Mouse (Mus musculus) kidney, embryonic 15.5 days (tissue): ENCODE measurements around the gene Olfr1412. TPM values are rescaled to one million over a fixed set of nuclear protein-coding genes. Genes with fewer than 3 reads are reported as not detected.

Experiments used
- ATAC-seq: fragments of 200-750 bp; cut with Nextera tagmentation; replicated peaks from 2 replicates; pipeline ENCODE4 v1.8.0; 2017; ENCODE audit warnings: moderate TSS enrichment; ENCODE audit not compliant: low FRiP score
- H3K27ac ChIP-seq: fragments of 300-500 bp; sonication (generic); 2 replicates; pipeline ENCODE4 v1.5.1; 2015; ENCODE audit warnings: mild to moderate bottlenecking, inconsistent platforms
- H3K27me3 ChIP-seq: fragments of 300-500 bp; sonication (generic); 2 replicates; pipeline ENCODE4 v1.6.1; 2015; ENCODE audit warnings: inconsistent platforms
- H3K36me3 ChIP-seq: fragments of 300-500 bp; sonication (generic); 2 replicates; pipeline ENCODE4 v1.6.1; 2015; ENCODE audit warnings: inconsistent platforms
- H3K4me1 ChIP-seq: fragments of 300-500 bp; sonication (generic); 2 replicates; pipeline ENCODE4 v1.6.1; 2015; ENCODE audit warnings: inconsistent platforms
- H3K4me2 ChIP-seq: fragments of 300-500 bp; sonication (generic); 2 replicates; pipeline ENCODE4 v1.6.1; 2015; ENCODE audit warnings: moderate library complexity, mild to moderate bottlenecking, inconsistent platforms
- H3K4me3 ChIP-seq: fragments of 300-500 bp; sonication (generic); replicated peaks from 2 replicates; pipeline ENCODE4 v1.5.1; 2015; ENCODE audit warnings: mild to moderate bottlenecking, inconsistent platforms
- H3K9ac ChIP-seq: fragments of 300-500 bp; sonication (generic); 2 replicates; pipeline ENCODE4 v1.6.1; 2015; ENCODE audit warnings: mild to moderate bottlenecking, inconsistent platforms
- H3K9me3 ChIP-seq: fragments of 300-500 bp; sonication (generic); replicated peaks from 2 replicates; pipeline ENCODE4 v1.6.1; 2016; ENCODE audit warnings: inconsistent platforms
- WGBS: fragments of 180-500 bp; shearing (Covaris S2); methylation state at CpG from one replicate; pipeline ENCODE4 v1.1.7; 2015; ENCODE audit warnings: mixed read lengths; 5-methylcytosine and 5-hydroxymethylcytosine counted together
- polyA plus RNA-seq: library from polyadenylated mRNA; unstranded; fragments of >200 nt; fragmentation: Nextera tagmentation; extraction: Ambion mirVana; gene quantifications from 2 replicates; pipeline ENCODE4 v1.2.1, GENCODE M21; 2015

The Olfr1412 gene
- polyA plus RNA-seq: not detected in 2 replicates

DNA sequence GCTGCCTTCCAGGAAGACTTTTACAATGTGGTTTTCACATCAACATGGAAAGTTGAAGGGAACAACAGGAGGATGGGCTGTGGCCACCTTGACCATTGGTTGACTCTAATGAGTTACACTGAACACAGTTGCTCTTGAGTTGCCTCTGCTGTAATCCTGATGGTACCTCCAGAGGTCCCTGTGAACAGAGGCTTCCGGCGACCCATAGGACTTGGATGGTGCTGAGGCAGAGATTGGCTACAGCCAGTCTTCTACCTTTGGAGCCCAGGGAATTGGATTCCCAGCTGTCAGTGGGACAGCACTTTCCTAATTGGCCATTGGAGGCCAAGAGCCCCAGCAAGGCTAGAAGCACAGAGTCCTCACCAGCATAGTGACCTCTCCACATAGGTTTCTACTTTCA lies at the start of gene Olfr1412:
TSS of gene Olfr1412 (plus strand) at position 301 of the 400 bp plus-strand sequence.
- ATAC-seq: no peak
- H3K9ac ChIP-seq: no peak within 1 kb of the TSS
- H3K4me2 ChIP-seq: no peak within 1 kb of the TSS
- no peak within 1 kb of the TSS for H3K4me3 ChIP-seq
- H3K4me1 ChIP-seq: no peaks in the 10 kb centered on the region
- no peaks in the 10 kb centered on the region for H3K36me3 ChIP-seq
- WGBS: 81% methylated on average over 2 of the region's 2 CpGs
- H3K27me3 ChIP-seq: no peaks in the 10 kb centered on the region
- H3K27ac ChIP-seq: no peak within 1 kb of the TSS
- no peaks in the 10 kb centered on the region for H3K9me3 ChIP-seq

DNA sequence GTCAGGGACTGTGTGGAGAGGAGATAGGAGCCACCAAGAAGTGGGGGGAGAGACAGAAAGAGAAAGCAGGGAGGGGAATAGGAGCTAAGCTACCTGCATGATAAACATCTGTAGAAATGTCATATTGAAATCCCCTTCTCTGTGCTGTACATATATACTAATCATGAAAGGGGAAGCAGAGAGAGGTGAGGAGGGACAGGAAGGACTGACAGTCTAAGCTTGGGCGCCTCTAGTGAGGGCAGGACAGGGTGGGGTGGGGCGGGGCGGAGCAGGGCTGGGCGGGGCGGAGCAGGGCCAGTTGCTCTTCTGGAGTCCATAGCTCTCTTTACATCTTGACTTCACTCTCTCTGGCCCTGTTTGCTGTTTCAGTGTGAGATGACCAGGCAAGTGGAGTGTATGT lies 48.6 kb upstream of the Olfr1412 start:
- Histone ChIP-seq H3K9me3 (no peaks in the 10 kb centered on the region), H3K4me3 (no peak overlapping the region), H3K9ac (no peak overlapping the region), H3K4me1 (no peaks in the 10 kb centered on the region), H3K36me3 (no peaks in the 10 kb centered on the region), H3K27ac (no peak overlapping the region), H3K4me2 (no peak overlapping the region), H3K27me3 (0 out of 2 replicates have a peak, but pooled peaks cover 5% of the 10 kb centered on the region)
- WGBS: 36% methylated on average over 5 of the region's 5 CpGs
- ATAC-seq: no peak

DNA sequence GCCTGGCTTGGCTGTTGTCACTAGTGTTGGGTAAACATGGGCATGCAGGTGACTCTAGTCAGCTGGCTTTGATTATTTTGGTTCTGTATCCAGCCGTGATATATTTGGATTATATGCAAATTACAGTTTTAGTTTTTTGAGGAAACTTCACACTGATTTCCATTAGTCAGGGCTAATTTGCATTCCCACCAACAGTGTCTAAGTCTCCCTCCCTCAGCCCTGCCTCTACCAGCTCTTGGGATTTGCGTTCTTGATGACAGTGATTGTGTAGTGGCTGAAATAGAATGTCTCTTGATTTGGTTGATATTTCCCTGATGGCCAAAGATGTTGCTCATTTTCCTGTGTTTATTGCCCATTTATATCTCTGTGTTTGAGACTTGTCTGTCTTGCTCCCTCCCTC lies 46.5 kb upstream of the Olfr1412 start:
- ATAC-seq: no peak
- H3K4me1 ChIP-seq: no peaks in the 10 kb centered on the region
- no peak overlapping the region for H3K4me3 ChIP-seq
- no peaks in the 10 kb centered on the region for H3K9me3 ChIP-seq
- H3K36me3 ChIP-seq: no peaks in the 10 kb centered on the region
- H3K27ac ChIP-seq: no peak overlapping the region
- no peak overlapping the region for H3K9ac ChIP-seq
- H3K4me2 ChIP-seq: no peak overlapping the region
- WGBS: 57% methylated on average over 2 of the region's 2 CpGs
- 0 out of 2 replicates have a peak, but pooled peaks cover 5% of the 10 kb centered on the region for H3K27me3 ChIP-seq

DNA sequence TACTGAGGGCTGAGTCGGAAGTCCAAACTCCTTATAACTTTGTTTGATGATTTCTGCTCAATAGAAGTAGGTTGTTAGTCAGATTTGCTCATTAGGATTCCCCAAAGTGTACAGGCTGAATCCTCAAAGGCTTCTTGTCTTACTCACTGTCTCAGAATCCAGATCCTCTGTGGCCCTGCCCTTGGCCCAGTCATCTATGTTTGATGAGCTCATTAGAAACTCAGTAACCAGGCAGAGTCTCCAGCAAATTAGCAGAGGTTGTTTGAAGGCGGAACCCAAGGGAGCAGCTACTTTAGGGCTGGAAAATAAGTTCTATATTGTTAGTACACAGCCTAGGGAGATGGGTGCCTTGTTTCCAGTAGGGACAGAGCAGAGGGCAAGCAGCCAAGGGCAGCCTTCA lies 39.6 kb upstream of the Olfr1412 start:
- H3K36me3 ChIP-seq: no peaks in the 10 kb centered on the region
- 81% methylated on average over 2 of the region's 2 CpGs for WGBS

DNA sequence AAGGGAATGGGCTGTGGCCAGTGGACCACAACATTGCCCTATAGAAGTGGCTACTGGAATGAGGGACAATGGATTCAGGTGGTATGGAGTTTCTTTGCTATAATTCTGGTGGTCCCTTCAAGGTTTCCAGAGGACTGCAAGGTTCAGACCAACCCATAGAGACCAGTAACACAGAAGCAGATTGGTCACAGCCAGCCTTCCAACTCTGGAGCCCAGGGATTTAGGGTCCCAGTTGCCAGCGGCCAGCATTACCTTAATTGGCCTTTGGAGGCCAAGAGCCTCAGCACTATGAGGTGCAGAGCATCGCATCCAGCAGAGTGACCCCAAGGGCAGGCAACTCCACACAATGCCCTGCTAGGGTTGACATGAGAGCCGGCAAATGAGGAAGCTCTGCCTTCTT lies 14.6 kb upstream of the Olfr1412 start, which contains the start of gene Olfr1413:
TSS of gene Olfr1413 (plus strand) at position 301 of the 400 bp plus-strand sequence.
- Histone ChIP-seq H3K4me3 (no peak within 1 kb of the TSS), H3K36me3 (no peaks in the 10 kb centered on the region), H3K9ac (no peak within 1 kb of the TSS), H3K4me1 (no peaks in the 10 kb centered on the region), H3K4me2 (no peak within 1 kb of the TSS), H3K9me3 (no peaks in the 10 kb centered on the region), H3K27me3 (no peaks in the 10 kb centered on the region), H3K27ac (no peak within 1 kb of the TSS)
- 93% methylated on average over 3 of the region's 3 CpGs for WGBS
- ATAC-seq: no peak

More for the DNA sequence above, 39.6 kb upstream of the Olfr1412 start:
- H3K4me1 ChIP-seq: no peaks in the 10 kb centered on the region
- H3K4me3 ChIP-seq: no peak overlapping the region
- H3K27me3 ChIP-seq: 0 out of 2 replicates have a peak, but pooled peaks cover 6% of the 10 kb centered on the region
- no peak overlapping the region for H3K9ac ChIP-seq
- H3K27ac ChIP-seq: no peak overlapping the region
- H3K4me2 ChIP-seq: no peak overlapping the region
- H3K9me3 ChIP-seq: no peaks in the 10 kb centered on the region
- ATAC-seq: no peak

DNA sequence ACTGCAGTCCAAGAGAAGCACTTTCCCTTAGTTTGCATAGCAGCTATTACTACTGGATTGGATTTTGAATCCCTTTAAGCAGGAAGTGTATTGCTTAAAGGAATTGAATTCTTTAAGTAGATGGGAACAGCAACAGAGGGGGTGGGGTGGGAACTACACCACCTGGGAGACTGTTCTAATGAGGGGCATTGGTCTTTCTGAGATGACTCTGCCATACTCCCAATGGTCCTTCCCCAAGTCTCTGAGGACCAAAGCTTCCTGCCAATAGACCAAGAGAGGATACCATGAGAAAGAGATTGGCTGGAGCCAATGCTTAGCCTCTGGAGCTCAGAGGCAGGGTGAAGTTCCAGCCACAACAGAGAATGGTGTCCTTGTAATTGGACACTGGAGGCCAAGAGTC lies 8.5 kb downstream of the Olfr1412 start, which contains the start of gene Olfr1411:
TSS of gene Olfr1411 (plus strand) at position 301 of the 400 bp plus-strand sequence.
- no peak within 1 kb of the TSS for H3K9ac ChIP-seq
- no peaks in the 10 kb centered on the region for H3K4me1 ChIP-seq
- no peak within 1 kb of the TSS for H3K4me3 ChIP-seq
- H3K4me2 ChIP-seq: no peak within 1 kb of the TSS
- no peak within 1 kb of the TSS for H3K27ac ChIP-seq
- H3K27me3 ChIP-seq: 0 out of 2 replicates have a peak, but pooled peaks cover 6% of the 10 kb centered on the region
- no peaks in the 10 kb centered on the region for H3K9me3 ChIP-seq
- H3K36me3 ChIP-seq: no peaks in the 10 kb centered on the region
- ATAC-seq: no peak

DNA sequence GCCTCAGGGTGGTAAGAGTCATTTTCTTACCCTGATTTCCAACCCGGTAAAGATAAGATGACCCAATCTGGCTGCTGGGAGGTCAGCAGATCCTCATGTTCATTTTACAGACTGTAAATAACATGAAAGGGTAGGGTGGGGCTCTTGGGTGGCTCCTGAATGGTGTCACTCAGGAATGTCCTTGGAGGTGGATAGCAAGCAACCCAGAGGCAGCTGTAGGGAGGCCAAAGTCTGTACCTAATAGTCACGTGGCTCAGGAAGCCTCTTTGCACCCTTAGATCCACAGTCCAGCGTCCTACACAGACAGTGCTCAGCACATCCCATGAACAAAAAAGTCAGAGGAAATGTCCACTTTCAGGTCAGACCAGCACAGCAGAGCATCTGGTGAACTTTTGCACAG lies 10.4 kb downstream of the Olfr1412 start:
- H3K4me2 ChIP-seq: no peak overlapping the region
- H3K4me1 ChIP-seq: no peaks in the 10 kb centered on the region
- H3K4me3 ChIP-seq: no peak overlapping the region
- ATAC-seq: no peak
- H3K36me3 ChIP-seq: no peaks in the 10 kb centered on the region
- WGBS: 84% methylated on average over 3 of the region's 3 CpGs
- H3K27ac ChIP-seq: no peak overlapping the region
- H3K27me3 ChIP-seq: 0 out of 2 replicates have a peak, but pooled peaks cover 6% of the 10 kb centered on the region
- H3K9me3 ChIP-seq: no peaks in the 10 kb centered on the region
- H3K9ac ChIP-seq: no peak overlapping the region

DNA sequence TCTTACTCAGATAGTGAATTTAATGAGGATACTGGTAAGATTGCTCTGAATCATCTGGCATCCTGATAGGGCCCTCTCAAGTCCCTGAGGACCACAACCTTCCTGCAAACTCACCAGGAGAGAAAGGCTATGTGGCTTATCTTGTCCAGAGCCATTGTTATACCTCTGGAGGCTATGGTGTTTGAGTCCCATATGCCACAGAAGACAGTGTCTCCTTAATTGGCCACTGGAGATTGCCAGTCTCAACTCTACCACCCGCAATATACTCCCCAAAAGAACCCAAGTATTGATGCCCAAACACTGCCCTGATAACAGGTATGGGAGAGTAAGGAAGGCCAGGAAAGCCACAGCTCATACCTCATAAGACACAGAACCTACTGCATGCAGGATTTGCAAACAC lies 19.9 kb downstream of the Olfr1412 start, which contains the start of gene Olfr1410:
TSS of gene Olfr1410 (plus strand) at position 301 of the 400 bp plus-strand sequence.
- peaks cover 14% of the 10 kb centered on the region for H3K27me3 ChIP-seq
- no peak for ATAC-seq
- H3K4me1 ChIP-seq: no peaks in the 10 kb centered on the region

DNA sequence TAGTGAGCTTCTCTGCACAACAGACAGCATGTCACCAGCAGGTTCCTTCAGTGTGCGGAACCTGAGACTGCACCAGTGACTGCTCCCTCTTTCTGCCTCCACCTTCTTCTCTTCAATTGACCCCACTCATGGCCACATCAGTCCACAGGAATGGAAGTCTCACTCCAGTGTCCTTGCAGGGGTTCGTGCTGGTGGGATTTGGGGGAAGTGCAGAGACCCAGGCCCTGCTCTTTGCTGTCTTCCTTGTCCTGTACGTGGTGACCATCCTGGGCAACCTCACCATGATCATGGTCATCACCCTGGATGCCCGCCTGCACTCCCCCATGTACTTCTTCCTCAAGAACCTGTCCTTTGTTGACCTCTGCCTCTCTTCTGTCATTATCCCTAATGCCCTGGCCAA lies 22.1 kb downstream of the Olfr1412 start:
- no peak for ATAC-seq
- no peak overlapping the region for H3K27ac ChIP-seq
- no peaks in the 10 kb centered on the region for H3K4me1 ChIP-seq
- H3K27me3 ChIP-seq: peaks cover 17% of the 10 kb centered on the region
- WGBS: 75% methylated on average over 4 of the region's 4 CpGs
- no peaks in the 10 kb centered on the region for H3K9me3 ChIP-seq
- no peak overlapping the region for H3K4me3 ChIP-seq
- H3K9ac ChIP-seq: no peak overlapping the region
- no peaks in the 10 kb centered on the region for H3K36me3 ChIP-seq
- H3K4me2 ChIP-seq: no peak overlapping the region

More for the DNA sequence above, 19.9 kb downstream of the Olfr1412 start, which contains the start of gene Olfr1410:
- Histone ChIP-seq H3K27ac (no peak within 1 kb of the TSS), H3K36me3 (no peaks in the 10 kb centered on the region), H3K4me3 (no peak within 1 kb of the TSS), H3K9ac (no peak within 1 kb of the TSS), H3K4me2 (no peak within 1 kb of the TSS), H3K9me3 (no peaks in the 10 kb centered on the region)
- WGBS: 88% methylated on average over 1 of the region's 1 CpGs

DNA sequence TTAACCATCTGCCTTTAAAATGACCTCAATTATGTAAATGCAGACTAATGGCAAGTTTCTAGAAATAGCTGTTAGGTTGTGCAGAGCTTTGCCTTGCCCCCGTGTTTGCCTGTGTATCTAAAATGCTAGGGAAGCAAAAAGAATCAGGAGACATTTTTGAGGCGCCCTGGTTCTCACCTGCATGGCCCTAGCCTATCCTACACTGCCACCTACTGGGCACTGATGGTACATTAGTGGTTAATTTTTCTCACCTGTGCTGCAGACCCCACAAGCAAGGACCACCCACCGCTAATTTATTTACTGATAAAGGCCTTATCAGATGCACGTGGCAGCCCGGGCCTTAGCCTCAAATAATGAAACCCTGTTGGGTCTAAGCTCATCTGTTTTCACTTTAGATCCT lies 25.4 kb downstream of the Olfr1412 start:
- H3K9ac ChIP-seq: no peak overlapping the region
- H3K4me1 ChIP-seq: no peaks in the 10 kb centered on the region
- 5% methylated on average over 5 of the region's 5 CpGs for WGBS
- H3K27me3 ChIP-seq: peaks cover 27% of the 10 kb centered on the region
- no peaks in the 10 kb centered on the region for H3K9me3 ChIP-seq
- no peak overlapping the region for H3K27ac ChIP-seq
- no peaks in the 10 kb centered on the region for H3K36me3 ChIP-seq
- no peak overlapping the region for H3K4me3 ChIP-seq
- no peak overlapping the region for H3K4me2 ChIP-seq
- ATAC-seq: no peak

DNA sequence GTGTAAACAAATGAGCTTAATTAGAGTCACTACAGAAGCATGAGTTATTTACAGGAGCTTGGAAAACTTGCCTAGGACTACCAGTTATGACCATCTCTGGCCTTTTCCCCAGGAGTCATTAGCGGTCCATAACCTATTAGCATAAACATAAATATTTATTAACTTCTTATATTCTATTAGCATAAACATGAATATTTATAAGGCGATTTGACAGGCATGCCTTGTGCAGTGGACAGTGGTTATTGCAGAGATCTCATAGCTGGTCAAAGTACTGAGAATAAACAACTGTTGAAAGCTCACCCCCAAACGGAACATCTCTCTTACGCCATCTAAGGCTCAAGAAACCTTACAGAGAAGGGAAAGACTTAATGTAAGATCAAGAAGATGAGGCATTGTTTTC lies 27.6 kb downstream of the Olfr1412 start:
- Histone ChIP-seq H3K27ac (no peak overlapping the region), H3K4me1 (no peaks in the 10 kb centered on the region), H3K27me3 (peaks cover 33% of the 10 kb centered on the region), H3K9me3 (no peaks in the 10 kb centered on the region), H3K4me2 (no peak overlapping the region), H3K4me3 (no peak overlapping the region), H3K9ac (no peak overlapping the region), H3K36me3 (no peaks in the 10 kb centered on the region)
- no peak for ATAC-seq
- WGBS: 51% methylated on average over 4 of the region's 4 CpGs

DNA sequence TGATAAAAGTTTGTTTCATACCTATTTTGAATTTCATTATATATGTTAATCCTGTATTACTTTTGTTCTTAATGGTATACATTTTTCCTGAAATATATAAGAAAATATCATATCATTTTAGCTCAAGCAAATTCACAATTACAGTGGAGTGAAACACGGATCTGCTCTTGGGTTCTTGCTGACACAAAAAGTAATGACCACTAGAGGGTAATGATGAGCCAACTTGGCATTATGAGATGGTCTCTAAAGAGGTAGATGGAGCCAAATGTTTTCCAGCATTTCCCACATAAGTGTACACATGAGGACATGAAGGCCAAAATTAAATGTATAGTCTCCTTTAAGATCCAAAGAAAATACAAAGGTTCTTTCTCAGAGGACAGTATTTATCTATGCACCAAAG lies 28.9 kb downstream of the Olfr1412 start:
- Histone ChIP-seq H3K27me3 (peaks cover 32% of the 10 kb centered on the region), H3K9me3 (no peaks in the 10 kb centered on the region), H3K4me3 (no peak overlapping the region), H3K4me1 (no peaks in the 10 kb centered on the region), H3K4me2 (no peak overlapping the region), H3K9ac (no peak overlapping the region), H3K27ac (no peak overlapping the region), H3K36me3 (no peaks in the 10 kb centered on the region)
- WGBS: 12% methylated on average over 1 of the region's 1 CpGs
- no peak for ATAC-seq

DNA sequence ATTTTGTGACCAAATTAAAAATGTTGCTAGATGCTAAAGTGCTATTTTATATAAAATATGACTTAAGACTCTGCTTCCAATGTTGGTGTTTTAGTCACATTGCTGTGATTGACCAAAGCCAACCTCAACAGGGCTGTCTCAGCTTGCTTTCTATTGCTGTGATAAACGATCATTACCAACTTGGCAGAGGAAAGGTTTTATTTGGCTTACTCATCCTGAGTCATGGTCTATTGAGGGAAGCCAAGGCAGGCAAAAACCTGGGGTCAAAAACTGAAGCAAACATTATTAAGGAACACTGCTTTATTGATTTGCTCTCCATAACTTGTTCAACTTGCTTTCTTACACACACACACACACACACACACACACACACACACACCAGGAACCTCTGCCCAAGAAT lies 30.5 kb downstream of the Olfr1412 start:
- Histone ChIP-seq H3K27me3 (peaks cover 25% of the 10 kb centered on the region), H3K4me3 (no peak overlapping the region), H3K27ac (no peak overlapping the region), H3K9me3 (no peaks in the 10 kb centered on the region), H3K9ac (no peak overlapping the region), H3K4me1 (no peaks in the 10 kb centered on the region), H3K4me2 (no peak overlapping the region), H3K36me3 (no peaks in the 10 kb centered on the region)
- ATAC-seq: no peak
- 68% methylated on average over 1 of the region's 1 CpGs for WGBS
